Mouse (Mus musculus) heart, postnatal 14 days (tissue): ENCODE measurements around the gene Zkscan14. TPM values are rescaled to one million over a fixed set of nuclear protein-coding genes. Genes with fewer than 3 reads are reported as not detected.
"Not testable (repeated sequence)": the region's sequence is repeated elsewhere in the genome, so short reads cannot be mapped to it uniquely, and the experiment has no call there.

ENCODE experiments used
- DNase-seq, 2 experiments: peaks; one replicate each; pipeline ENCODE4 v3.0.0; 2021 to 2022
- intact Hi-C: fragments of 180-260 bp; cut with DNase I; formaldehyde crosslinking; loops from one replicate; pipeline ENCODE4 v1.15.1; 2025
- long read RNA-seq, 2 experiments: library from polyadenylated mRNA; stranded (forward); transcript quantifications; one replicate each; pipeline ENCODE4 v2.0.0; 2021
- total RNA-seq, 2 experiments: library from RNA; stranded (reverse); gene quantifications; 2 replicates each; pipeline ENCODE4 v1.2.3; 2021

Gene Zkscan14
- 1 to 10 TPM; 6.3 to 6.6 TPM for total RNA-seq
- long read RNA-seq, experiment 1, transcript Zkscan14-201 (3 exons, 1,967 nt), result major isoform, 11 of 12 reads
- long read RNA-seq, experiment 1, partial matches to known transcripts, result 0 of 12 reads
- long read RNA-seq, experiment 1, other reads (novel, unspliced or antisense), result 1 of 12 reads
- long read RNA-seq, experiment 2, transcript Zkscan14-201 (3 exons, 1,967 nt), result major isoform, 8 of 10 reads
- long read RNA-seq, experiment 2, partial matches to known transcripts, result 0 of 10 reads
- long read RNA-seq, experiment 2, other reads (novel, unspliced or antisense), result 1 of 10 reads

GRCm38 (mm10) chr5:145201321-145201991 is at the start of gene Zkscan14:
Gene Zkscan14 (minus strand): TSS chr5:145201868.
- DNase-seq, result peak; percentile 72 to 79
- intact Hi-C loops, result no loop called here

DNA sequence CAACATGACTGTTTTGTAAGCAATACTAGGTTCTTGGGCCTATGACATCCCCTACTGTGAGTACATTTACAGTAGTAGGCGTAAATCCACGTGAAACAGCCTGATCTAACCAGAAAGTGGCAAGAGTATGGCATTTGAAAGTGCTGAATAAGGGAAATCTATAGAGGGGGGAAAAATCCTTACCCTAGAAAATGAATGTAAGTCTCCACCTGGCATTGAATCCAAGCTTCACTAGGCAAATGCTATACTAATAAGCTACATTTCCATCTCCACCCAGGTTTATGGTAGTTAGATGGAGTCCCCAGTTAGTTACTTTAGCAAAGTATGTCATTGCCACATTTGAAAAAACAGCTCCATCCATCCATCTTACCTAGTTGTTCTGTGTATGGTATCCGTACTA is 47.9 kb upstream of the Zkscan14 start:
- DNase-seq, result no peak
- intact Hi-C loops, result no loop called here

DNA sequence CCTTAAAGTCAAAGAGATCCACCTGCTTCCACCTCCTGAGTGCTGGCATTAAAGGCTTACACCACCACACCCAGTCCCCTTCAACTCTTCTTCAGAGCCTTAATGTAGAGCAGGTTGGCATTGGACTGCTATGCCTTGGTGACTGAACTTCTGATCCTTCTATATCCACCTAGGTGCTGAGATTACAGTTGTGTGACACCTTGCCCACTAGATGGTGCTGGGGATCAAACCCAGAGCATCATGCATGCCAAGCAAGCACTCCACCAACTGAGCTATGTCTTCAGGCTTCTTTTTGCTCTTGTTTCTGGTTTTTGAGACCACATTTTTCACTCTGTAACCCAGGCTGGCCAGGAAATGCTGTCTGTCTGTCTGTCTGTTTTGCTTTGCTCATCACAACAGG is 33.0 kb upstream of the Zkscan14 start:
- peak in 1 of 2 experiments; percentile 21 for DNase-seq
- intact Hi-C loops, result loop anchor here (5.0 kb wide), 1 partner anchor 67 kb away; the partner anchor contains the start of genes Cpsf4 and Ptcd1

DNA sequence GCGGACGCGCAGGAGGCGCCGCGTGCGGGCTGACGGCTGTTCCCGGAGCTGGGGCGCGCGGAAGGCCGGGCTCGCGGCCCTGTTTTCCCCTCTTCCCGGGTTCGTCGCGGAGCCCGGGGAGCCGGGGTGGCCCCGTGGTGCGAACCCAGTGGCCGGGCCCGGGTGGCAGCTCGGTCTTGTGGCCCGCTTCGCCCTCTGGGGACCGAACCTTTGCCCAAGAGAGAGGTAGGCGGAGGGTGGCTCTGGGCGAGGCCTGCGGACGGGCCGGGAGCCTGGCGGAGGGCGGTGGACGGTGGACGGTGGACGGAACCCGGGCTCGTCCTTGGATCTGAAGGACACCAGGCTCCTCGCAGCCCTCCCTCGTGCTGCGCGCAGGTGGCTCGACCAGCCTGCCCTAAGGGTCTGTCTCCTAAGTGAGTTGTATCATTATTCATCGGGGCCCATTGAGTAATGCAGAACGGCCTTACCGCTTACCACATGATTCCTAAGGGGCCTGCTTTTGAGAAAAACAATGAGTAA is 30.3 kb upstream of the Zkscan14 start:
- intact Hi-C loops, result loop anchor here (2.0 to 5.0 kb wide), 3 partner anchors 27 to 65 kb away; partner anchors contain the start of genes Cpsf4, Ptcd1, Zkscan5 and Zscan25
- no peak for DNase-seq

DNA sequence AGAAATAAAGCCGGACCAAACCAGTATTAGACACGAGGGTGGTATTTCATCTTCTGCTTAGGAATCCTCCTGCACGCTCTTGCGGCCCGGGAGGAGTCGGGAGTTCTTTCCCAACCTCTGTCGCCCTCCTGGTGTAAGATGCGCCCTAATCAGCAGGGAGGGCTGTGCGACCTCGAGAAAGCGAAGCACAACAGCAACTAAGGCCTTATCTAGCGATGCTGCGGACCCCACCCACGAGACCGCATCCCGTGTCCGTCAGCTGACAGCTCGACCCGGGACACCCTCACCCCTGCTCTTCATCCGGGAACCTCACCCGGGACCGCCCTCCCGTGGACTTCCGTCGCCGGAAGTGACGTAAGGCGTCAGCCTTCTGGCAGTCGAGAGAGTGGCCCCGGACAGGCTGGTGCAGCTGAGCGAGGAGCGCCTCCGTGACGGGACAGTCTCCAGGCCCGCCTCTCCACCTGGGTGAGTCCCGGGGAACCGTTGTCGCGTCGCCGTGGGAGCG is 29.8 kb upstream of the Zkscan14 start, which contains the start of gene Zfp655:
Gene Zfp655 (plus strand): TSS at position 349 of the 505 bp plus-strand sequence.
- intact Hi-C loops, result loop anchor here (2.0 to 5.0 kb wide), 3 partner anchors 27 to 64 kb away; partner anchors contain the start of genes Cpsf4, Ptcd1, Zkscan5 and Zscan25
- DNase-seq, result peak; percentile 97 to 99

DNA sequence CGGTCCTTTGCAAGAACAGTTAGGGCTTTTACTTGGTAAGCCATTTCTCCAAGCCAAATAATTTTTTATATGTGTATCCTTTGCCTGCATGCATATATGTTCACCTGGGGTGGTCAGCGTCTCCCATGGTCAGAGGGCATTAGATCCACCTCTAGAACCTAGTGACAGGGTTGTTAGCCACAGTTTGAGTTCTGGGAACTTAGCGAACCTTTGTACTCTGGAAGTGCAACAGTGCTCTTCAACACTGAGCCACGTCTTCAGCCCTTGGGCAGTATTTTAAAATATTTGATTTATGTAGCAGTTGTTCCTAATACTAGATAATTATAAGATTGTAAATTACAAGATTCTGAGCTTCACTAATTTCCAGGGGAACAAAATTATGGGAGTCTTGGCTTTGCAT is 29.0 kb upstream of the Zkscan14 start:
- intact Hi-C loops, result loop anchor here (2.0 to 5.0 kb wide), 3 partner anchors 26 to 63 kb away; partner anchors contain the start of genes Cpsf4, Ptcd1, Zkscan5 and Zscan25
- no peak for DNase-seq

DNA sequence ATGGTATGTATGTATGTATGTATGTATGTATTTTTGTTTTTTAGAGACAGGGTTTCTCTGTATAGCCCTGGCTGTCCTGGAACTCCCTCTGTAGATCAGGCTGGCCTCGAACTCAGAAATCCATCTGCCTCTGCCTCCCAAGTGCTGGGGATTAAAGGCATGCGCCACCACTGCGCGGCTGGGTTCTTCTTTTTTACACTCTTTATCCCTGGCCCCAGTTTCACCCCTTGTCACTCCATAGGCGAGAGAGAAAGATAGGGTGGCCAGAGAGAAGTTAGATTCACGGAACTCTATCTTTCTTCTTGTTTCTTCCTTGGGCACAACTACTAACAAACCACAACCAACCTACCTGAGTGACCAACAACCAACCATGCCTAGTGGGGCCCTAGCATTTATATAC is 27.6 kb upstream of the Zkscan14 start:
- intact Hi-C loops, DNase-seq: not testable (repeated sequence)

GRCm38 (mm10) chr5:145226453-145226852 is 24.8 kb upstream of the Zkscan14 start:
- intact Hi-C loops, result no loop called here
- DNase-seq, result no peak

DNA sequence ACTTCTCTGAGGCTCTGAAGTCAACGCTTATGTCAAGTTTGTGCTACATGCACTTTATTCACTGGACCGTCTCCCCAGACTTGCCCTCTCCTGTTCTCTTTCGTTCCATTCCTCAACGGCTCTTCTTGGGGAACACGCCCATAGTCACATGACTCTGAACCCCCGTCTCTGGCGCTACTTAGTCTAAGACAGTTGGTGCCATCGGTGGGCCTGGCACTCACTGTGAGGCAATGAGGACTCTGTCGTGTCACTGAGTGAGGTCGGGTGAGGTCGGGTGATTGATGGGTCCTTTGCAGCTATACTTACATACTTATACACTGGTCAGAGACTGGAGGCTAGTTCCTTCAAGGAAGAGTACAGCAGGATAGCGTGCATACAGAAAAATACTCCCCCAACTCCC is 21.7 kb upstream of the Zkscan14 start:
- intact Hi-C loops, result no loop called here
- no peak for DNase-seq

- DNase-seq, result no peak
- intact Hi-C loops, result no loop called here
These were observed 21.2 kb upstream of the Zkscan14 start for GRCm38 (mm10) chr5:145222840-145223239.

GRCm38 (mm10) chr5:145219981-145220380 is 18.3 kb upstream of the Zkscan14 start:
- intact Hi-C loops, result loop anchor here (10.0 kb wide), 1 partner anchor 145 kb away; no protein-coding TSS in a partner anchor
- DNase-seq, result no peak

GRCm38 (mm10) chr5:145218671-145219070 is 17.0 kb upstream of the Zkscan14 start:
- DNase-seq, result no peak
- intact Hi-C loops, result loop anchor here (10.0 kb wide), 1 partner anchor 146 kb away; no protein-coding TSS in a partner anchor

- DNase-seq, result no peak
- intact Hi-C loops, result loop anchor here (10.0 kb wide), 1 partner anchor 147 kb away; no protein-coding TSS in a partner anchor
These were observed 16.5 kb upstream of the Zkscan14 start for GRCm38 (mm10) chr5:145218206-145218605.

DNA sequence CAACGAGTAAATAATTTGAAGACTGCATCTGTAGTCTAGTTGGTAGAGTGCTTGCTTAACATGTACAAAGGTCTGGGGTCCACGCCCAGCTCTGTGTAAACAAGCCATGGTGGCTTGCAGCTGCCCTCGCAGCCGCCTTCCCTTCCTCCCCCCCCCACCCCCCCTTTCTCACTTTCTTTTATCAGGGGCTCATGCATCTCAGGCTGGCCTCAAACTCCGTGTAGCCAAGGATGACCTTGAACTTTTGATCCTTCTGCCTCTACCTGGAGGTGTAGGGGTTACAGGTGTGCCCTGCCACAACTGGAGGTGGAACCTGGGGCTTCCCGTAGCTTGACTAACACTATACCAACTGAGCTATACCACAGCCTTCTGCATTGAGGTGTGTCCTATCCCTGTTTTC is 16.1 kb upstream of the Zkscan14 start:
- intact Hi-C loops, result loop anchor here (10.0 kb wide), 1 partner anchor 147 kb away; no protein-coding TSS in a partner anchor
- no peak for DNase-seq

GRCm38 (mm10) chr5:145214679-145215078 is 13.0 kb upstream of the Zkscan14 start:
- no peak for DNase-seq
- intact Hi-C loops, result loop anchor here (10.0 kb wide), 1 partner anchor 150 kb away; no protein-coding TSS in a partner anchor

- intact Hi-C loops, result loop anchor here (10.0 kb wide), 1 partner anchor 151 kb away; no protein-coding TSS in a partner anchor
- DNase-seq, result no peak
These were observed 11.8 kb upstream of the Zkscan14 start for GRCm38 (mm10) chr5:145213505-145213904.

- intact Hi-C loops, result loop anchor here (10.0 kb wide), 1 partner anchor 153 kb away; no protein-coding TSS in a partner anchor
- no peak for DNase-seq
These were observed 10.5 kb upstream of the Zkscan14 start for GRCm38 (mm10) chr5:145212216-145212615.

GRCm38 (mm10) chr5:145211340-145211739 is 9.7 kb upstream of the Zkscan14 start:
- no peak for DNase-seq
- intact Hi-C loops, result loop anchor here (10.0 kb wide), 1 partner anchor 153 kb away; no protein-coding TSS in a partner anchor

DNA sequence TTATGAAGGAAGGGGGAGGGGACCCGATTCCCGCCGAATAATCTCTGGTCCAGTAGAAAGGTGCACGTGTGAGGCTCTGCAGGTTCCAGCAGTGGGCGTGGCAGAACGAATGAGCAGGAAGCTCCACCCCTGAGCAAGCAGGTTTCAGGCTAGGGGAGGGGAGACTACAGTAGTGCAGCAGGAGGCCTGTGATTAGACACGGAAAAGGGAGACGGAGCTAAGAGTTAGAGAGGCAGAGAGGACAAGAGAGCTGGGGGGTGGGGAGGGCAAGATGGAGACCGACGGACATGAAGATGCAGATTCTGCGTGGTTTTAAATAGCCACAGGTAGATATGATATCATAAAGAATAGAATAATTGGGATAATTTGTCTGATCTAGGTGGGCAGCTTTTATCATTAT is 6.7 kb upstream of the Zkscan14 start:
- intact Hi-C loops, DNase-seq: not testable (repeated sequence)

DNA sequence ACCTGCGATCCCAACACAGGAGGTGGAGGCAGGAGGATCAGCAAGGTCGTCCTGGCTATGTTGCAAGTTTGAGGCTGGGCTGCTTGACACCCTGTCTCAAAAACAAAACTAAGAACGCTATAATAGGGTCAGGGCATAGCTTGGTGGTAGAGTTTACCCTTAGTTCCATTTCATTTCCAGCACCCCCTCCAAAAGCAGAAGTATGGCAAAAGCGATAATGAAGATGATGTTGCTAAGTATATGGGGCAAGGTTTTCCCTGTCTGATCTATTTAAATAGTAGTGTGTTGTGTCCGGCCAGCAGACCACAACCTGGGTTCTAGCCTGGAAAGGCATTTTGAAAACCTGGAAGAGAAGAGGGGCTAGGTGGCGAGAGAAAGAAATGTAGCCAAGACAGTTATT is 6.3 kb upstream of the Zkscan14 start:
- no peak for DNase-seq
- intact Hi-C loops, result no loop called here
